Mouse (Mus musculus) cortical plate, adult 2 months (tissue): ENCODE data around the gene Gm42421. TPM values are rescaled to one million over a fixed set of nuclear protein-coding genes. Genes with fewer than 3 reads are reported as not detected.

Source experiments
- H3K27ac ChIP-seq: fragments of 200-500 bp; 2 replicates; pipeline ENCODE4 v1.5.1; 2012; ENCODE audit warnings: low read length, control low read depth, inconsistent platforms; ENCODE audit not compliant: insufficient read depth
- H3K4me1 ChIP-seq: fragments of 200-500 bp; 2 replicates; pipeline ENCODE4 v1.6.1; 2011; ENCODE audit warnings: low read length; ENCODE audit not compliant: control insufficient read depth, insufficient read depth
- H3K4me3 ChIP-seq: fragments of 200-500 bp; 2 replicates; pipeline ENCODE4 v1.5.1; 2011; ENCODE audit warnings: mild to moderate bottlenecking, low read length, control low read depth; ENCODE audit not compliant: insufficient read depth
- CTCF ChIP-seq: fragments of 200-500 bp; IDR thresholded peaks from 2 replicates; pipeline ENCODE4 v1.5.1; 2011; ENCODE audit warnings: mild to moderate bottlenecking, control low read depth, low read length; ENCODE audit not compliant: insufficient read depth; ENCODE audit errors: extremely low read depth
- POLR2A ChIP-seq: fragments of 200-500 bp; IDR thresholded peaks from 2 replicates; pipeline ENCODE4 v1.6.1; 2011; ENCODE audit warnings: mild to moderate bottlenecking, low read length, control low read depth; ENCODE audit not compliant: insufficient read depth; ENCODE audit errors: extremely low read depth
- polyA plus RNA-seq: library from polyadenylated mRNA; depleted of rRNA; stranded (reverse); fragments of >200 nt; gene quantifications from 2 replicates; pipeline ENCODE4 v1.2.3, GENCODE M21; 2012

Gm42421 gene
- polyA plus RNA-seq, 1 experiment: 3.1 TPM

GRCm38 (mm10) chr5:143933414-143933813 is 5.4 kb downstream of the Gm42421 start:
- no peak for TF ChIP-seq CTCF
- TF ChIP-seq POLR2A: no peak
- Histone ChIP-seq H3K27ac (no peak overlapping the region), H3K4me3 (no peak overlapping the region), H3K4me1 (no peaks in the 10 kb centered on the region)

DNA sequence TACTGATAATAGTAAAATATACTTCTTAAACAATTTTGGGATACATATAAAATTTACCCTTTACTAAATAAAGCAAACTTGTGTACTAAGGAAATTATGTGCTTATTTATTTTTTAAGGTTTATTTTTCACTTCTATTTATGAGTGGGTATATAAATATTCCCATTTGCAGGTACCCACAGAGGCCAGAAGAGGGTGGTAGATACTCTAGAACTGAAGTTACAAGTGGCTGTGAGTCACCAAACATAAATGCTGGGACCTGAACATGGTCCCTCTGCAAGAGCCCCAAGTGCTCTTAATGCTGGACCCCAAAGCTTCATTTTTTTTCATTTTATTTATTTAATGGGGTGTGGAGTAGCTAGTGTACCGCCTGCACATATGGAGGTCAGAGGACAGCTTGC is 5.9 kb downstream of the Gm42421 start:
- Histone ChIP-seq H3K27ac (no peak overlapping the region), H3K4me1 (no peaks in the 10 kb centered on the region), H3K4me3 (no peak overlapping the region)
- no peak for TF ChIP-seq POLR2A
- no peak for TF ChIP-seq CTCF

DNA sequence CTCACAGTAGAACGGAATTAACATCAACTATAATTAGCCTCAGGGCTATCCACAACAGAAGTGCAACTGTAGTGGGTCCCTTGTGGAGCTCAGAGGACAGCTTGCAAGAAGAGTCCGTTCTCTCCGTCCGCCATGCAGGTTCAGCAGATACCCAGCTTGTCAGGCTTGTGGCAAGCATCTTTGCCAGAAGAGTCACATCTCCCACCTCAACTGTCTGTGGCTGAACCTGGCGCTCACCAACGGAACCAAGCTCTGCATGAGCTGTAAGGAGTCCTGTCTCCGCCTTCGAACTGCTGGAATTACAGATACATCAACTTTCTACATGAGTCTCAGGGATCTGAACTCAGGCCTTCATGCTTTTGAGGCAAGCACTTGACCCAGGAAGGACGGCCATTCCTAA is 8.2 kb downstream of the Gm42421 start:
- H3K4me3 ChIP-seq: no peak overlapping the region
- no peak overlapping the region for H3K27ac ChIP-seq
- no peaks in the 10 kb centered on the region; the same call in 1 of the 2 replicates for H3K4me1 ChIP-seq
- TF ChIP-seq POLR2A: no peak
- TF ChIP-seq CTCF: no peak

GRCm38 (mm10) chr5:143941588-143941987 is 13.6 kb downstream of the Gm42421 start:
- TF ChIP-seq POLR2A (no peak), CTCF (no peak)
- Histone ChIP-seq H3K27ac (peak overlapping the region; percentile 15; the same call in 1 of the 2 replicates), H3K4me3 (no peak overlapping the region), H3K4me1 (peaks cover 3% of the 10 kb centered on the region; the same call in 1 of the 2 replicates)

DNA sequence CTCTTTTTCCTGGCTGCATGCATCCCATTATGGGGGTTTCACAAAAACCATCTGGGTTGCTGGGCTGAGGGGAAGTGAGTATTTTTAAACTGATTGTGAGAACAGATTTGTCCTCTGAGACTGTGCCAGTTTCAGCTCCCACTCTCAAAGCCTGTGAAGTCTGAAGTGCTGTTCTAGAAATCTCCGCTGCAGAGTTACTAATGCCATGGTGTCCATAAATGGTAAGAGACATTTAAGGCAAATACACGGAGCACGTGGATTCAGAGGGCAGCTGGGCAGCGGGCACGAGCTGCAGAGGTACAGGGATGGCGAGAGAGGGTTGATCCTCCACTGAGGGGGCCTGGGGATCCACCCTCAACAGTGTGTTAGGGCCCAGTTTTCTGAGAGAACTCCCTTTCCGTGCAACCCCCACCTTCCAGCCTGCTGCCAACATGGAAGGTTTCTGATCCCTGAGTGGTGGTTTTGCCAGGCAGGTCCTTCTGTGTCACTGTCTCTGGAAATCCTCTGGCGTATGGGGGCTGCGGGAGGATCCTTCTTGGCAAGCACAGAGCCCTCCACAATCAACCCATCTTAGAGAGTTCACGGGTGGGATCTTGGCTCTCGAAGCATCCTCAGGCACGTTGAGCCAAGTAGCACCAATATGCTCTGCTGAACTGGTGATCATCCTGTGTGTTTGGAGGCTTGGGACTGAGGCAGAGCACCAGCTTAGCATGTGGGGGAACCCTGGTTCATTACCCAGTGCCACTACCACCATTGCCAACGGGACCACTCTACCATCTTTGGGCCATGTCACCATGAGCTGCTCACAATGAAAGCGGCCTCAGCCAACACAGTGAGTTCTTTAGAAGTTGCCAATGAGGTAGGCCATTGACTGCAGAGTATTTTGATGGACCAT is 15.5 kb downstream of the Gm42421 start:
- peaks cover 3% of the 10 kb centered on the region; the same call in 1 of the 2 replicates for H3K4me1 ChIP-seq
- H3K4me3 ChIP-seq: no peak overlapping the region
- TF ChIP-seq CTCF (no peak), POLR2A (no peak)
- peak overlapping the region; percentile 49; the same call in 1 of the 2 replicates for H3K27ac ChIP-seq

DNA sequence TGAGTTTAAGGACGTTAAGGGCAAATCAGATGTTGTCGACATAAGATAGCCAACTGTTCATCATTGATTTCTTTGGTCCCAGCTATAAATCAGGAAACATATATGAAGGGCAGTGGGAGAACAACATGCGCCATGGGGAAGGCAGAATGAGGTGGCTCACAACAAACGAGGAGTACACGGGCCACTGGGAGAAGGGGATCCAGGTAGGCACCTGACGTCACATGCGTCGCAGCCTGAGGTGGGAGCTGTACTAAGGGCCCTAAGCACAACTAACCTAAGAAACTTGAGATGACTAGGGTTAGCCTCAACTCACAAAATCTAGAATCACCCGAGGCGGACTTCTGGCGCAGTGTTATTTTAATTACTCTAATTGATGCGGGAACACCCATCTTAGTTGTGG is 20.4 kb downstream of the Gm42421 start:
- H3K27ac ChIP-seq: no peak overlapping the region
- no peak overlapping the region for H3K4me3 ChIP-seq
- TF ChIP-seq CTCF: no peak
- TF ChIP-seq POLR2A: no peak
- 0 out of 2 replicates have a peak, but pooled peaks cover 1% of the 10 kb centered on the region for H3K4me1 ChIP-seq

GRCm38 (mm10) chr5:143950016-143950415 is 22.0 kb downstream of the Gm42421 start:
- Histone ChIP-seq H3K4me3 (no peak overlapping the region), H3K4me1 (no peaks in the 10 kb centered on the region), H3K27ac (no peak overlapping the region)
- TF ChIP-seq CTCF (no peak), POLR2A (no peak)

DNA sequence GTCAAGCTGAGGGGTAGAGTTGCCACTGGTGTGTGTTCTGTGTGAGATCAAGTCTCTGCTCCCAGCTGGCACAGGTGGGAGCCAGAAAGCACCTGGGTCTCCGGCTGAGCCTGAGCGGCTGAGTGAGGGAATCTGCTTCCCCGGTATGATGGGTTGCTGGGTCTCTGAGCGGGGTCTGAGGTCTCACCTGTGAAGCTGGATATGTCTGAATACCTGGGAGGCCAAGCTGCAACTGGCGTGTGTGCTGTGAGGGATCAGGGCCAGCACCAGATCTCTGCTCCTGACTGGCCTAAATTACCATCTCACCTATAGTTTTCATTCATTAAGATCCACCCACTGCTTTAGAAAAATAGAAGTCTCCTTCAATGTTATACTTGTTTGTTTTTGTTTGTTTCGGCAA is 29.1 kb downstream of the Gm42421 start:
- Histone ChIP-seq H3K4me1 (no peaks in the 10 kb centered on the region), H3K27ac (no peak overlapping the region), H3K4me3 (no peak overlapping the region)
- TF ChIP-seq CTCF (no peak), POLR2A (no peak)

- no peaks in the 10 kb centered on the region for H3K4me1 ChIP-seq
- TF ChIP-seq CTCF (no peak), POLR2A (no peak)
Observed at GRCm38 (mm10) chr5:143959551-143959950, 31.6 kb downstream of the Gm42421 start.

GRCm38 (mm10) chr5:143961176-143961575 is 33.2 kb downstream of the Gm42421 start:
- H3K4me1 ChIP-seq: no peaks in the 10 kb centered on the region
- H3K27ac ChIP-seq: no peak overlapping the region
- TF ChIP-seq POLR2A: no peak
- no peak for TF ChIP-seq CTCF
- no peak overlapping the region for H3K4me3 ChIP-seq

More at GRCm38 (mm10) chr5:143959551-143959950, 31.6 kb downstream of the Gm42421 start:
- Histone ChIP-seq H3K4me3 (no peak overlapping the region), H3K27ac (no peak overlapping the region)
